Mouse (Mus musculus) urinary bladder, adult 2 months (tissue): ENCODE results near the gene Get4. TPM values are rescaled to one million over a fixed set of nuclear protein-coding genes. Genes with fewer than 3 reads are reported as not detected.
A peak's percentile ranks its signal among the peaks of the same experiment; 100 is the strongest.

Source experiments
- DNase-seq: peaks from one replicate; pipeline ENCODE4 v3.0.0; 2022; ENCODE audit warnings: low spot score
- polyA plus RNA-seq: library from polyadenylated mRNA; depleted of rRNA; stranded (reverse); fragments of >200 nt; gene quantifications from 2 replicates; pipeline ENCODE4 v1.2.3, GENCODE M21; 2012

Gene Get4
- polyA plus RNA-seq, 1 experiment = 107 TPM

- no peak for DNase-seq
These were observed 31.5 kb downstream of the Get4 start for GRCm38 (mm10) chr5:139283460-139284180.

DNA sequence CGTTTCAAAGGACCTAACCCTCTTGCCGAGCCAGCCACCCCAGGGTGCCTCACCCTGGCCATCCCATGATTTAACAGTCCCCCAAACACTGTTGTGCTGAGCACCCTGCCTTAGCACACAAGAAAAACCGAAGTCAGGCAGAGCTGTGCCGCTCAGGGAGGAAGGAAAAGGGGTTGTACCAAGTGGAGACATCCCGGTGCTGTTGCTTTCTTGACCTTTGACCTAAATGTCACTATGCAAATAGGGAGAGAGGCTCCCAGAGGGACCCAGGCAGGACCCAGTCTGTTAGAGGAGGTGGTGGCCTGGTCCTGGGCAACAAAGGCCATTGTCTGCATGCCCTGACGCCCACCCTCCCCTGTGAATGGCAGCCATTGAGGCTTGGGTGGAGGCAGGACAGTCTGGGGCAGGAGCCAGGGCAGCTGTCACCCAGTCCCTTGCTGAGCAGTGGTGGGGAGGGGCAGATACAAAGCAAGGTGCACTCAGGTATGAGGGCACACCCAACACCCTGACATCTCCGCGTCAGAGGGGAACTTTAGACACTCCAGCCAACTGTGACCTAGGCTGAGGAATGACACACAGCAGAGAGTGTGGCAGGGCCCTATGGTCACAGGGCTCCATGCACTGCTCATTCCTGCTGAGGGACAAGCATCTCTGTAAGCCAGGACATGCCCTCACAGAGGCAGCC is 33.4 kb downstream of the Get4 start:
- DNase-seq = no peak

- no peak for DNase-seq
These were observed 34.2 kb downstream of the Get4 start for GRCm38 (mm10) chr5:139286142-139286941.

- no peak for DNase-seq
These were observed 35.0 kb downstream of the Get4 start for GRCm38 (mm10) chr5:139287099-139287498.

DNA sequence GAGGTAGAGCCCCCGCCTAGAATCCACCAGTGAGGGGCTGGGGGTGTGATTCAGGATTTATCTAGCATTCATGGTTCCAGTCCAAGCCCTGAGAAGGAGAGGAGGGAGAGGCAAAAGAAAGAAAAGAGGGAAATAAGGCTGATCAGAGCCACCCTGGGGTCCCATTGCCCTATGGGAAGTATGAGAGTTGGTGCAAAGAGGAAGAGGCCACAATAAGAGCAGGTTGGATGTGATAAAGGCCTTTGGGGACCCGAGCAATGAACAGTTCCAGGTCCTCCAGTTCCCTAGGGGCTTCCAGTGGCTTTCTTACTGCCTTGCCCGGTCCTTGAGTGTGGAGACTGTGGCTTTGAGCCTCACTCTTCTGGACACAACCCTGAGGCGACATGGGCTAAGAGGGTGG is 35.7 kb downstream of the Get4 start:
- DNase-seq = no peak

- DNase-seq = no peak
These were observed 36.5 kb downstream of the Get4 start for GRCm38 (mm10) chr5:139288591-139288990.

GRCm38 (mm10) chr5:139290467-139291259 is 38.5 kb downstream of the Get4 start:
- DNase-seq = no peak

DNA sequence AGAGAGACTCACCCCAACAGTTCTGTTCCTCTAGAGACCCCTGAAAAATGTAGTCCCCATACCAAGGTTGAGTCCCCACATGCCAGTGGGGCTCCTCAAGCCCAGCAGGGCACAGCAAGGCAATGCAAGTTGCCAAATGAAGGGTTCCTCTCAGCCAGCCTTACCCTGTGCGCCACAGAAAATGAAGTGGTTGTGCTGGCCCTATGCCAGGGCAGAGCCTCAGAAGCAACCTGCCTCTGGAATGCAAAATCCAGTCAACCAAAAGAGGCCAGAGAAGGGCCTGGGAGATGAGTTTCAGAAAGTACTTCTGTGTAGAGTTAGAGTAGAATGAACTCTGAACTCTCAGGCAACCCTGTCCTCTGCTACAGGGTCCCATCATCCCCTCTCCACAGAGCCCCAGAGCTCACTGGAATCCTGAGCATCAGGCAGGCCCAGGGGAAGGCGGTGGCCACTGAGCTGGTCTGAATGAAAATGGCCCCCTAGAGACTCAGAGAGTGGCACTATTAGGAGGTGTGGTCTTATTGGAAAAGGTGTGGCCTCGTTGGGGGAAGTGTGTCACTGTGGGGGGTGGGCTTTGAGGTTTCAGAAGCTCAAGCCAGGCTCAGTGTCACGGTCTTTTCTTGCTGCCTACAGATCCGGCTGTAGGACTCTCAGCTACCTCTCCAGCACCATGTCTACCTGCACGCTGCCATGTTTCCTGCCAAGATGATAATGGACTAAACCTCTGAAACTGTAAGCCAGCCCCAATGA is 39.9 kb downstream of the Get4 start:
- DNase-seq = no peak

- DNase-seq = no peak
These were observed 42.0 kb downstream of the Get4 start for GRCm38 (mm10) chr5:139294089-139294488.

GRCm38 (mm10) chr5:139297092-139297491 is 45.0 kb downstream of the Get4 start:
- no peak for DNase-seq

DNA sequence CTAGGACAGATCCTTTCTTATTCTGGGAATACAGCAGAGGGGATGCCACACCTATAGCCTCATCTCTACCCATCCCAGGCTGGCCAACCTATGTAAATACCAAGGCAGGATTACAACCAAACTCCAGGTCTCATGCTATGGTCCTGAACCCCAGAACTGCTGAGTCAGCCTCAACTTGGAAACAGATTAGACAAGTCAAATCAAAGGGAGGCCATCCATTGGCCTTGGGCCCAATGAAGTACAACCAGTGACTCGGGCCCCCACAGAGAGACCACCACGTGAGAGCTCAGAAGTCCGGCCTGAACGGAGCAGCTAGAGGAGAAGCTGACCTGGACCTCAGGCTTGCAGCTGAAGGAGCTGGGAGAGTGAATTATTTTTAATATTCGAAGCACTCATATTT is 45.6 kb downstream of the Get4 start:
- DNase-seq = no peak

GRCm38 (mm10) chr5:139302101-139302500 is 50.0 kb downstream of the Get4 start:
- DNase-seq = no peak

GRCm38 (mm10) chr5:139303646-139304061 is 51.5 kb downstream of the Get4 start:
- no peak for DNase-seq

GRCm38 (mm10) chr5:139309946-139310345 is 57.8 kb downstream of the Get4 start:
- DNase-seq = no peak

- DNase-seq = no peak
These were observed 58.4 kb downstream of the Get4 start for GRCm38 (mm10) chr5:139310477-139310876.

- DNase-seq = no peak
These were observed 59.7 kb downstream of the Get4 start for GRCm38 (mm10) chr5:139311822-139312221.

- DNase-seq = no peak
These were observed 61.4 kb downstream of the Get4 start for GRCm38 (mm10) chr5:139313536-139313935.

DNA sequence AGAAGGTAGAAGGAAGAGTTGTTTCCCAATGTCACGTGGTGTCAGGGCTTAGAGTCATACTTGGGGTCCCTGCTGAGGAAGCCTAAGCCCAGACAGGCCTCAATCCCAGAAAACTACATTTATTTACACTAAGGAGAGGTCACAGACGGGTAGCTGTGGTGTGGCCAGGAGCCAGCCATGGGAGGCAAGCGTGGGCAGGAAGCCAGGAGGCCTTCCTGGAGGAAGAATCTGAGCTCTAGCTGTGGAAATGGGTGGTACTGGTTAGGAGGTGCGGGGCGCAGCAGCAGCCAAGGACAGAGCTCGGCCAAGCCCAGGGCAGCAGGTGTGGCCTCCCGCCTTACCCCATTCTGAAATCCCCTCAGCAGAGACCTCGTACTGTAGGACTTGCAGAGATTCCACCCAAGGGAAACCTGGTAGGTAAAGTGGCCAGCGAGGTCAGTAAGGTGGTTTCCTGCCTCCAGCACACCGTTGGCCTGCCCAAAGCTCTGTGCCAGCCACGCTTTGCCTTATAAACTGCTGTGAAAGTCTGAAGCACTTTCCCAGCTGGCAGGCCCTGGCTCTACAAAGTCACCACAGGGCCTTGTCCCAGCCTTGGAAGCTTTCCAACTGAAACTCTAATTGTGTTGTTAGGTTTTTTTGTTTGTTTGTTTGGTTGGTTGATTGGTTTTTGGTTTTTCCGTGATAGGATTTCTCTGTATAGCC is 63.0 kb downstream of the Get4 start:
- no peak for DNase-seq

DNA sequence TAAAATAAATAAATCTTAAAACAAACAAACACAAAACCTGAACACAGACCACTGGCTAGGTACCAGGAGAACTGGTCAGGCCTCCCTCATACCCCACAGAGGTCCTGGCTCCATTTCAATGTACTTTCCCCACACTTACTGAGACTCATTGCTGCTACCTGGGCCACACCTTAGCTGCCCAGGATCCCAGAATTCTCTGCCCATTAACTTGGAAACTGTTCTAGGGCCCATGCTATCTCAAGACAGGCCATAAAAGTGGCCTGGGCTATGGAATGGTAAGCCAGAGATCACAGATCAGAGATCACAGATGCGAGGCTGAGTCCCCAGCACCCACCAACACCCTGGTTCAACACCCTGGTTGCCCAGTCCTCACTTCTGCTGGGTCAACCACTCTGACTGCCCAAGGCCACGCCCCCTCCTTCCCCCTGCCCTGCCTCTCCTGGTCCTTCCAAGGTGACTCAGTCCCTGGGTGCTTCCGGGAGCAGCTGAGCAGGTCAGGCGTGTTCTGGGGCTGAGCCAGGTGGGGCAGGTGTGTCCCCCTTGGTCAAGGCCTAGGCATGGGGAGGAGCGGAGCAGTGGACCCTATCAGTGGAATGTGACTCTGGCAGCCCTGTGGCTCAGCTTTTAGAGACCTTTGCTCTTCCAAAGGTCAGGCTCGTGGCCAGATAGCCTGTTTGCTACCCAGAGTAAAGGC is 65.0 kb downstream of the Get4 start:
- peak; percentile 53 for DNase-seq
